Mouse (Mus musculus) bone marrow, adult 2 months (tissue): ENCODE data around the gene 1500011B03Rik.

Experiments
- CTCF ChIP-seq: fragments of 200-500 bp; IDR thresholded peaks from 2 replicates; pipeline ENCODE4 v1.5.1; 2011; ENCODE audit warnings: low read length, control low read depth; ENCODE audit not compliant: control insufficient read depth, insufficient read depth
- POLR2A ChIP-seq: fragments of 200-500 bp; IDR thresholded peaks from 2 replicates; pipeline ENCODE4 v1.6.1; 2011; ENCODE audit warnings: low read depth, mild to moderate bottlenecking, control low read depth, low read length, borderline replicate concordance; ENCODE audit not compliant: control insufficient read depth

DNA sequence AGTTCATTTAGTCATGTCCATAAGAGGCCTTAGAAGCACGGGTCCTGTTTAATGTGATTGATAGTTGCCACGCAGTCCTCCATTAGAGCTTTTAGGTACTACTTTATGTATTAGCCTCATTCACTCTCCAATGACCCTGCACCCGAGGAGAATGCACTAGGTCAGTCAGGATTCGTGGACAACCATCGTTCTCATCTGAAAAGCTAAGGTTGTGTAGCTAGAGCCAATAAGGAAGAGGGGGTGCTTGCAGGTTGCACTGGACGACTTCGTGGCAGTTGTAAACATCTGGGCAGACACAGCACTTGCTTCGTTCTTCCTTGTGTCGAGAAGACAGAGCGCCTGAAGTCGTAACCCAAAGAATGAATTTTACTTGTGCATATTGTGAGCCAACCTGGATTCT is 49.5 kb downstream of the 1500011B03Rik start:
- TF ChIP-seq CTCF: no peak
- no peak for TF ChIP-seq POLR2A
